Mouse (Mus musculus) gastrocnemius, postnatal 25 days (tissue): ENCODE measurements at regions not wholly inside any gene's neighbourhood (a gene's known extent, or its start where the extent isn't known, plus 50 kb on each side); places are given as distances from the start of the nearest gene placed in this dataset.

Experiments used
- DNase-seq: peaks from one replicate; pipeline ENCODE4 v3.0.0; 2022

GRCm38 (mm10) chr7:36352761-36353160 is 345.2 kb upstream of the Tshz3 start:
- DNase-seq = no peak

- DNase-seq = no peak
Measured at GRCm38 (mm10) chr7:36350616-36351015, 347.3 kb upstream of the Tshz3 start.

GRCm38 (mm10) chr7:36348195-36348594 is 349.7 kb upstream of the Tshz3 start:
- DNase-seq = no peak

GRCm38 (mm10) chr7:36334857-36335256 is 363.1 kb upstream of the Tshz3 start:
- DNase-seq = no peak

GRCm38 (mm10) chr7:36334091-36334490 is 363.8 kb upstream of the Tshz3 start:
- DNase-seq = no peak

- DNase-seq = no peak
Measured at GRCm38 (mm10) chr7:36332633-36333032, 365.3 kb upstream of the Tshz3 start.

- DNase-seq = no peak
Measured at GRCm38 (mm10) chr7:36328141-36328540, 369.8 kb upstream of the Tshz3 start.

- DNase-seq = no peak
Measured at GRCm38 (mm10) chr7:36324035-36324434, 373.9 kb upstream of the Tshz3 start.

GRCm38 (mm10) chr7:36322181-36322580 is 375.7 kb upstream of the Tshz3 start:
- DNase-seq = no peak

- DNase-seq = peak; percentile 80
Measured at GRCm38 (mm10) chr7:36317466-36318212, 380.3 kb upstream of the Tshz3 start.

- no peak for DNase-seq
Measured at GRCm38 (mm10) chr7:36313751-36314150, 384.2 kb upstream of the Tshz3 start.

GRCm38 (mm10) chr7:36309761-36310605 is 387.9 kb upstream of the Tshz3 start:
- DNase-seq = peak; percentile 81

- DNase-seq = no peak
Measured at GRCm38 (mm10) chr7:36308726-36309125, 389.2 kb upstream of the Tshz3 start.

GRCm38 (mm10) chr7:36308106-36308620 is 389.8 kb upstream of the Tshz3 start:
- DNase-seq = no peak

GRCm38 (mm10) chr7:36277275-36277674 is 420.6 kb upstream of the Tshz3 start:
- no peak for DNase-seq

- DNase-seq = no peak
Measured at GRCm38 (mm10) chr7:36268966-36269365, 429.0 kb upstream of the Tshz3 start.

- DNase-seq = no peak
Measured at GRCm38 (mm10) chr7:36265163-36265823, 432.6 kb upstream of the Tshz3 start.

GRCm38 (mm10) chr7:36262124-36262710 is 435.7 kb upstream of the Tshz3 start:
- no peak for DNase-seq

GRCm38 (mm10) chr7:36257102-36257501 is 440.8 kb upstream of the Tshz3 start:
- DNase-seq = no peak

GRCm38 (mm10) chr7:36247356-36247755 is 444.6 kb upstream of the Zfp507 start:
- DNase-seq = peak; percentile 9

- no peak for DNase-seq
Measured at GRCm38 (mm10) chr7:36236673-36237072, 433.9 kb upstream of the Zfp507 start.

GRCm38 (mm10) chr7:36229031-36229430 is 426.2 kb upstream of the Zfp507 start:
- no peak for DNase-seq
